Mouse (Mus musculus): Measurements from ENCODE around the gene Ddo.

Gene Ddo

GRCm38 (mm10) chr10:40629656-40630311 is at the start of gene Ddo:
TSS of gene Ddo (plus strand) at chr10:40630011.
- in situ Hi-C loops (cut with MseI, MboI), result no loop called here

GRCm38 (mm10) chr10:40583584-40584255 is 46.1 kb upstream of the Ddo start:
- in situ Hi-C loops (cut with MseI, MboI), result no loop called here

- in situ Hi-C loops (cut with MseI, MboI), result no loop called here
Measured at GRCm38 (mm10) chr10:40592186-40592585, 37.6 kb upstream of the Ddo start.

GRCm38 (mm10) chr10:40597177-40597576 is 32.6 kb upstream of the Ddo start:
- in situ Hi-C loops (cut with MseI, MboI), result no loop called here

- in situ Hi-C loops (cut with MseI, MboI), result no loop called here
Measured at GRCm38 (mm10) chr10:40604706-40605394, 25.0 kb upstream of the Ddo start.

- in situ Hi-C loops (cut with MseI, MboI), result no loop called here
Measured at GRCm38 (mm10) chr10:40617973-40618372, 11.8 kb upstream of the Ddo start.

- in situ Hi-C loops (cut with MseI, MboI), result no loop called here
Measured at GRCm38 (mm10) chr10:40619760-40620159, 10.1 kb upstream of the Ddo start.

- in situ Hi-C loops (cut with MseI, MboI), result no loop called here
Measured at GRCm38 (mm10) chr10:40629140-40629539, 671 bp upstream of the Ddo start.

GRCm38 (mm10) chr10:40630457-40630856 is 646 bp downstream of the Ddo start:
- in situ Hi-C loops (cut with MseI, MboI), result no loop called here

GRCm38 (mm10) chr10:40630961-40631360 is 1.1 kb downstream of the Ddo start:
- in situ Hi-C loops (cut with MseI, MboI), result no loop called here

- in situ Hi-C loops (cut with MseI, MboI), result no loop called here
Measured at GRCm38 (mm10) chr10:40632087-40632486, 2.3 kb downstream of the Ddo start.

GRCm38 (mm10) chr10:40637331-40637730 is 7.5 kb downstream of the Ddo start:
- in situ Hi-C loops (cut with MseI, MboI), result no loop called here

GRCm38 (mm10) chr10:40638276-40638675 is 8.5 kb downstream of the Ddo start:
- in situ Hi-C loops (cut with MseI, MboI), result no loop called here

- in situ Hi-C loops (cut with MseI, MboI), result no loop called here
Measured at GRCm38 (mm10) chr10:40638823-40639819, 9.3 kb downstream of the Ddo start.

GRCm38 (mm10) chr10:40640406-40640805 is 10.6 kb downstream of the Ddo start:
- in situ Hi-C loops (cut with MseI, MboI), result no loop called here

- in situ Hi-C loops (cut with MseI, MboI), result no loop called here
Measured at GRCm38 (mm10) chr10:40641901-40642300, 12.1 kb downstream of the Ddo start.

GRCm38 (mm10) chr10:40643126-40643525 is 13.3 kb downstream of the Ddo start:
- in situ Hi-C loops (cut with MseI, MboI), result no loop called here

GRCm38 (mm10) chr10:40644456-40644855 is 14.6 kb downstream of the Ddo start:
- in situ Hi-C loops (cut with MseI, MboI), result no loop called here

GRCm38 (mm10) chr10:40645346-40645745 is 15.5 kb downstream of the Ddo start:
- in situ Hi-C loops (cut with MseI, MboI), result no loop called here

GRCm38 (mm10) chr10:40648776-40649175 is 19.0 kb downstream of the Ddo start:
- in situ Hi-C loops (cut with MseI, MboI), result no loop called here

- in situ Hi-C loops (cut with MseI, MboI), result no loop called here
Measured at GRCm38 (mm10) chr10:40649634-40650033, 19.8 kb downstream of the Ddo start.

GRCm38 (mm10) chr10:40651676-40652075 is 21.9 kb downstream of the Ddo start:
- in situ Hi-C loops (cut with MseI, MboI), result no loop called here

Data from mouse trophoblast stem cell (cell line).